Mouse (Mus musculus) neural tube, embryonic 11.5 days (tissue): Measurements from ENCODE around the gene Rpn2. TPM values are rescaled to one million over a fixed set of nuclear protein-coding genes. Genes with fewer than 3 reads are reported as not detected.

Experiments
- ATAC-seq: fragments of 200-750 bp; cut with Nextera tagmentation; 2 replicates; pipeline ENCODE4 v1.8.0; 2017; ENCODE audit warnings: moderate number of reproducible peaks, mild to moderate bottlenecking, moderate TSS enrichment, moderate library complexity; ENCODE audit not compliant: insufficient read depth, low FRiP score, low TSS enrichment
- DNase-seq: peaks from one replicate; pipeline ENCODE4 v3.0.0-alpha.2; 2015; ENCODE audit warnings: low spot score
- H3K27ac ChIP-seq: fragments of 300-500 bp; sonication (generic); 2 replicates; pipeline ENCODE4 v1.5.1; 2014; ENCODE audit warnings: low read depth, mild to moderate bottlenecking, low read length
- H3K27me3 ChIP-seq: fragments of 300-500 bp; sonication (generic); 2 replicates; pipeline ENCODE4 v1.6.1; 2014; ENCODE audit warnings: mild to moderate bottlenecking, low read length, mixed read lengths; ENCODE audit not compliant: control insufficient read depth, insufficient read depth
- H3K36me3 ChIP-seq: fragments of 300-500 bp; sonication (generic); 2 replicates; pipeline ENCODE4 v1.6.1; 2014; ENCODE audit warnings: mild to moderate bottlenecking, low read length, moderate library complexity, mixed read lengths; ENCODE audit not compliant: control insufficient read depth, insufficient read depth
- H3K4me1 ChIP-seq: fragments of 300-500 bp; sonication (generic); 2 replicates; pipeline ENCODE4 v1.6.1; 2014; ENCODE audit warnings: low read length, mixed read lengths; ENCODE audit not compliant: control insufficient read depth, insufficient read depth
- H3K4me2 ChIP-seq: fragments of 300-500 bp; sonication (generic); 2 replicates; pipeline ENCODE4 v1.6.1; 2014; ENCODE audit warnings: low read depth, mild to moderate bottlenecking, moderate library complexity
- H3K4me3 ChIP-seq: fragments of 300-500 bp; sonication (generic); 2 replicates; pipeline ENCODE4 v1.5.1; 2014; ENCODE audit warnings: low read depth, low read length
- H3K9ac ChIP-seq: fragments of 300-500 bp; sonication (generic); 2 replicates; pipeline ENCODE4 v1.6.1; 2014; ENCODE audit warnings: mild to moderate bottlenecking, low read length
- H3K9me3 ChIP-seq: fragments of 300-500 bp; sonication (generic); 2 replicates; pipeline ENCODE4 v1.6.1; 2016; ENCODE audit warnings: low read length; ENCODE audit not compliant: control insufficient read depth
- WGBS: fragments of 180-500 bp; shearing (Covaris S2); extraction: QIAGEN DNeasy Blood & Tissue Kit; methylation state at CpG from one replicate; pipeline ENCODE4 v1.1.7; 2014; 5-methylcytosine and 5-hydroxymethylcytosine counted together
- polyA plus RNA-seq: library from polyadenylated mRNA; unstranded; fragments of >200 nt; fragmentation: Nextera tagmentation; extraction: Ambion mirVana; gene quantifications from 2 replicates; pipeline ENCODE4 v1.2.1, GENCODE M21; 2014

Gene Rpn2
- polyA plus RNA-seq, 1 experiment from 2014 or later, result 267 TPM

- no peak overlapping the region for H3K27ac ChIP-seq
- H3K27me3 ChIP-seq, result no peaks in the 10 kb centered on the region
- no peaks in the 10 kb centered on the region for H3K4me1 ChIP-seq
- H3K4me2 ChIP-seq, result no peak overlapping the region
- no peak overlapping the region for H3K9ac ChIP-seq
- H3K4me3 ChIP-seq, result no peak overlapping the region
- DNase-seq, result no peak
- peaks cover 36% of the 10 kb centered on the region for H3K36me3 ChIP-seq
- no peaks in the 10 kb centered on the region for H3K9me3 ChIP-seq
- ATAC-seq, result no peak
- 93% methylated on average over 14 of the region's 14 CpGs for WGBS
Observed at GRCm38 (mm10) chr2:157316358-157316933, 37.6 kb downstream of the Rpn2 start.

GRCm38 (mm10) chr2:157317220-157317619, 38.4 kb downstream of the Rpn2 start:
- Histone ChIP-seq H3K27me3 (no peaks in the 10 kb centered on the region), H3K27ac (no peak overlapping the region), H3K4me1 (no peaks in the 10 kb centered on the region), H3K4me3 (no peak overlapping the region), H3K36me3 (peaks cover 40% of the 10 kb centered on the region), H3K9ac (no peak overlapping the region), H3K4me2 (no peak overlapping the region), H3K9me3 (no peaks in the 10 kb centered on the region)
- WGBS, result 94% methylated on average over 6 of the region's 6 CpGs
- DNase-seq (no peak), ATAC-seq (no peak)

- H3K4me3 ChIP-seq, result no peak overlapping the region
- peaks cover 35% of the 10 kb centered on the region for H3K36me3 ChIP-seq
- no peak overlapping the region for H3K4me2 ChIP-seq
- H3K4me1 ChIP-seq, result no peaks in the 10 kb centered on the region
- ATAC-seq (no peak), DNase-seq (no peak)
- H3K9me3 ChIP-seq, result no peaks in the 10 kb centered on the region
- H3K27me3 ChIP-seq, result no peaks in the 10 kb centered on the region
- 69% methylated on average over 8 of the region's 8 CpGs for WGBS
- no peak overlapping the region for H3K9ac ChIP-seq
- no peak overlapping the region for H3K27ac ChIP-seq
Observed at GRCm38 (mm10) chr2:157320135-157320534, 41.3 kb downstream of the Rpn2 start.

- DNase-seq (no peak), ATAC-seq (no peak)
- Histone ChIP-seq H3K4me2 (no peak overlapping the region), H3K36me3 (peaks cover 33% of the 10 kb centered on the region), H3K4me3 (no peak overlapping the region), H3K27ac (no peak overlapping the region), H3K9me3 (no peaks in the 10 kb centered on the region), H3K9ac (no peak overlapping the region), H3K4me1 (no peaks in the 10 kb centered on the region), H3K27me3 (no peaks in the 10 kb centered on the region)
- WGBS, result 75% methylated on average over 5 of the region's 5 CpGs
Observed at GRCm38 (mm10) chr2:157320886-157321285, 42.1 kb downstream of the Rpn2 start.

- ATAC-seq, result no peak
- no peaks in the 10 kb centered on the region for H3K27me3 ChIP-seq
- no peaks in the 10 kb centered on the region for H3K4me1 ChIP-seq
- no peak for DNase-seq
- H3K9ac ChIP-seq, result no peak overlapping the region
- H3K9me3 ChIP-seq, result no peaks in the 10 kb centered on the region
- WGBS, result 90% methylated on average over 5 of the region's 5 CpGs
- H3K27ac ChIP-seq, result no peak overlapping the region
- no peak overlapping the region for H3K4me3 ChIP-seq
- H3K36me3 ChIP-seq, result peaks cover 27% of the 10 kb centered on the region
- no peak overlapping the region for H3K4me2 ChIP-seq
Observed at GRCm38 (mm10) chr2:157322029-157322766, 43.4 kb downstream of the Rpn2 start.

- H3K4me1 ChIP-seq, result peaks cover 8% of the 10 kb centered on the region; the same call in 1 of the 2 replicates
- H3K9ac ChIP-seq, result no peak overlapping the region
- no peaks in the 10 kb centered on the region for H3K27me3 ChIP-seq
- no peak for ATAC-seq
- H3K27ac ChIP-seq, result no peak overlapping the region
- WGBS, result 90% methylated on average over 2 of the region's 2 CpGs
- no peak overlapping the region for H3K4me2 ChIP-seq
- peaks cover 15% of the 10 kb centered on the region for H3K36me3 ChIP-seq
- no peak for DNase-seq
- H3K9me3 ChIP-seq, result no peaks in the 10 kb centered on the region
- no peak overlapping the region for H3K4me3 ChIP-seq
Observed at GRCm38 (mm10) chr2:157325238-157325637, 46.4 kb downstream of the Rpn2 start.

GRCm38 (mm10) chr2:157328106-157328505, 49.3 kb downstream of the Rpn2 start:
- ATAC-seq, result peak; percentile 54
- H3K36me3 ChIP-seq, result 0 out of 2 replicates have a peak, but pooled peaks cover 5% of the 10 kb centered on the region

GRCm38 (mm10) chr2:157328570-157328969, 49.8 kb downstream of the Rpn2 start:
- WGBS, result 16% methylated on average over 11 of the region's 11 CpGs
- Histone ChIP-seq H3K4me1 (peaks cover 8% of the 10 kb centered on the region; the same call in 1 of the 2 replicates), H3K27ac (peak overlapping the region; percentile 64), H3K36me3 (0 out of 2 replicates have a peak, but pooled peaks cover 5% of the 10 kb centered on the region), H3K9me3 (no peaks in the 10 kb centered on the region), H3K9ac (no peak overlapping the region), H3K4me2 (no peak overlapping the region), H3K4me3 (no peak overlapping the region), H3K27me3 (no peaks in the 10 kb centered on the region)
- peak; percentile 43; the same call in 1 of the 2 replicates for ATAC-seq
- peak; percentile 66 for DNase-seq

More at GRCm38 (mm10) chr2:157328106-157328505, 49.3 kb downstream of the Rpn2 start:
- Histone ChIP-seq H3K4me3 (no peak overlapping the region), H3K27me3 (no peaks in the 10 kb centered on the region), H3K9ac (no peak overlapping the region), H3K4me1 (peaks cover 8% of the 10 kb centered on the region; the same call in 1 of the 2 replicates), H3K27ac (0 out of 2 replicates have a peak overlapping the region, but pooled peaks have one; percentile 39), H3K4me2 (no peak overlapping the region), H3K9me3 (no peaks in the 10 kb centered on the region)
- 27% methylated on average over 5 of the region's 5 CpGs for WGBS
- no peak for DNase-seq

- no peak overlapping the region for H3K27ac ChIP-seq
- no peak for ATAC-seq
- no peak overlapping the region for H3K9ac ChIP-seq
Observed at GRCm38 (mm10) chr2:157332059-157332458, 53.2 kb downstream of the Rpn2 start.

More at GRCm38 (mm10) chr2:157332059-157332458, 53.2 kb downstream of the Rpn2 start:
- no peaks in the 10 kb centered on the region for H3K9me3 ChIP-seq
- no peaks in the 10 kb centered on the region for H3K36me3 ChIP-seq
- no peaks in the 10 kb centered on the region for H3K27me3 ChIP-seq
- H3K4me1 ChIP-seq, result peaks cover 8% of the 10 kb centered on the region; the same call in 1 of the 2 replicates
- 78% methylated on average over 5 of the region's 5 CpGs for WGBS
- no peak overlapping the region for H3K4me2 ChIP-seq
- peak; percentile 18 for DNase-seq
- H3K4me3 ChIP-seq, result no peak overlapping the region
